Mouse (Mus musculus): ENCODE results near the gene Nxph4. TPM values are rescaled to one million over a fixed set of nuclear protein-coding genes. Genes with fewer than 3 reads are reported as not detected.

Nxph4 gene
- polyA plus RNA-seq, 2 experiments, result 7.2 to 17.5 TPM

DNA sequence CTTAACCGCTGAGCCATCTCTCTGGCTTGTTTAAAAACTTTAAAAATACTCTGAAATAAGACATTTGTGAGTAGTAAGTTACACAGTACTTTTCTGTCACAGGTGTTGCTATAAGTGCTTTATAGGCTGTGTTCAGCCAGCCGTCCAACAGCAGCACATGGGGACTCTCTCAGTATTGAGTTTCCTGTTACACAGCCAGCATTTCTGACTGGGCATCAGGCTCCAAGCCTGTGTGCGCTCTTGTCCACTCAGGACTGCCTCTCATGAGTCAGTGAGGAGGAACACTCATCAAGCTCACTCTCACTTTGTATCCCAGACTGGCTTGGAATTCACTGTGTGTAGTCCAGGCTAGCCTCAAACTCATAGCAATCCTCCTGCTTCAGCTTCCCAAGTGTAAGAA, 38.2 kb downstream of the Nxph4 start:
- no peak overlapping the region for H3K27ac ChIP-seq (replicated peaks; ENCODE audit: low read depth, low read length)
- no peak overlapping the region for H3K4me2 ChIP-seq (replicated peaks; ENCODE audit: low read depth, low read length, severe bottlenecking)
- 83% methylated on average over 3 of the region's 3 CpGs for WGBS
- H3K9me3 ChIP-seq (ENCODE audit: control insufficient read depth, low read length), result no peaks in the 10 kb centered on the region
- peaks cover 83% of the 10 kb centered on the region for H3K36me3 ChIP-seq (ENCODE audit: control insufficient read depth, insufficient read depth, low read length)
- no peak for TF ChIP-seq POLR2A (IDR thresholded peaks at IDR 0.05; ENCODE audit: borderline replicate concordance, extremely low read depth, insufficient read depth, insufficient read length)
- no peak overlapping the region for H3K4me3 ChIP-seq (replicated peaks; ENCODE audit: low read length)
- DNase-seq (ENCODE audit: low spot score) (no peak), ATAC-seq (ENCODE audit: low FRiP score, low read depth) (no peak)
- no peaks in the 10 kb centered on the region for H3K27me3 ChIP-seq (ENCODE audit: control insufficient read depth, insufficient read depth, low read length)
- no peaks in the 10 kb centered on the region for H3K4me1 ChIP-seq (ENCODE audit: control insufficient read depth, insufficient read depth, low read length)
- no peak overlapping the region for H3K9ac ChIP-seq (ENCODE audit: low read depth, low read length, severe bottlenecking)

DNA sequence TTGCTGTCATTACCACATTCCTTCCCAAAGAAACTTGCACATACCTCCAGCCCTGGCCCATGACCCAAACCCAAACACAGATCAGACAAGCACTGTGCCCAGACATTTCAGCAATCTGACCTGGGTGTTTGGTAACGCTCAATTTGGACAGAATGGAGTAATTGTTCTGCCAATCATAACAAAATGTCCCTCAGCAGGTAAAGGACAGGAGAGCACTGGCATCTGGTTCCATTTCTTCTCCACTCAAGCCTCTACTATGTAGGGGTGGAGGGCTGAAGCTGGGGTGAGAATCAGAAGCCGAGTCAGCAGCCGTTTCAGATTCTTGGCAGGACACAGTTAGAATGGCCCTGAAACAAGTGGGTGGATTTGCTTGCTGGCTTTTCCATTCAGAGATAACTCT, 42.2 kb downstream of the Nxph4 start:
- 85% methylated on average over 3 of the region's 3 CpGs for WGBS
- H3K9ac ChIP-seq (ENCODE audit: low read depth, low read length, severe bottlenecking), result no peak overlapping the region
- no peaks in the 10 kb centered on the region for H3K27me3 ChIP-seq (ENCODE audit: control insufficient read depth, insufficient read depth, low read length)
- no peak overlapping the region for H3K4me2 ChIP-seq (replicated peaks; ENCODE audit: low read depth, low read length, severe bottlenecking)
- ATAC-seq (ENCODE audit: low FRiP score, low read depth) (no peak), DNase-seq (ENCODE audit: low spot score) (no peak)
- H3K4me1 ChIP-seq (ENCODE audit: control insufficient read depth, insufficient read depth, low read length), result no peaks in the 10 kb centered on the region
- H3K4me3 ChIP-seq (replicated peaks; ENCODE audit: low read length), result no peak overlapping the region
- H3K27ac ChIP-seq (replicated peaks; ENCODE audit: low read depth, low read length), result no peak overlapping the region
- peaks cover 91% of the 10 kb centered on the region for H3K36me3 ChIP-seq (ENCODE audit: control insufficient read depth, insufficient read depth, low read length)
- H3K9me3 ChIP-seq (ENCODE audit: control insufficient read depth, low read length), result no peaks in the 10 kb centered on the region
- TF ChIP-seq POLR2A (IDR thresholded peaks at IDR 0.05; ENCODE audit: borderline replicate concordance, extremely low read depth, insufficient read depth, insufficient read length), result no peak

DNA sequence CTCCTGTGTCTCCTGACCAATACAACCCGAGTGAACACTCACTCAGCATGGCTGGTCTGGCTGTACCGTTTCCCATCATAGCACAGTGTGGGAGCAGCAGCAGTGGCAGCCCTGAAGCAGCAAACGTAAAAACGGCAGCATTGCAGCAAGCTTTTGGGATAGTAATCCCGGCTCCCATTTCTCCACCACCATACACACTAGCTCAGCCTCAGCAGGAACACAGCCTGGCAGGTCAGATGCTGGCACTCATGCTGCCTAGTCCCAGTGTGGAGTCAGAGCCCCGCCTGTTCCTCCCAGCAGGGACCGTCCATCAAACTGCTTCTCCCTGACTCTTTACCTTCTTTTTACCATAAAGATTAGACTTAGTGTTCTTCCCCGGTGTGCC, 43.2 kb downstream of the Nxph4 start:
- DNase-seq (ENCODE audit: low spot score) (no peak), ATAC-seq (ENCODE audit: low FRiP score, low read depth) (no peak)
- Histone ChIP-seq H3K4me2 (replicated peaks; ENCODE audit: low read depth, low read length, severe bottlenecking) (no peak overlapping the region), H3K4me3 (replicated peaks; ENCODE audit: low read length) (no peak overlapping the region), H3K9ac (ENCODE audit: low read depth, low read length, severe bottlenecking) (no peak overlapping the region), H3K27me3 (ENCODE audit: control insufficient read depth, insufficient read depth, low read length) (no peaks in the 10 kb centered on the region), H3K36me3 (ENCODE audit: control insufficient read depth, insufficient read depth, low read length) (peaks cover 86% of the 10 kb centered on the region), H3K4me1 (ENCODE audit: control insufficient read depth, insufficient read depth, low read length) (no peaks in the 10 kb centered on the region), H3K27ac (replicated peaks; ENCODE audit: low read depth, low read length) (no peak overlapping the region), H3K9me3 (ENCODE audit: control insufficient read depth, low read length) (no peaks in the 10 kb centered on the region)
- 84% methylated on average over 8 of the region's 8 CpGs for WGBS
- no peak for TF ChIP-seq POLR2A (IDR thresholded peaks at IDR 0.05; ENCODE audit: borderline replicate concordance, extremely low read depth, insufficient read depth, insufficient read length)

DNA sequence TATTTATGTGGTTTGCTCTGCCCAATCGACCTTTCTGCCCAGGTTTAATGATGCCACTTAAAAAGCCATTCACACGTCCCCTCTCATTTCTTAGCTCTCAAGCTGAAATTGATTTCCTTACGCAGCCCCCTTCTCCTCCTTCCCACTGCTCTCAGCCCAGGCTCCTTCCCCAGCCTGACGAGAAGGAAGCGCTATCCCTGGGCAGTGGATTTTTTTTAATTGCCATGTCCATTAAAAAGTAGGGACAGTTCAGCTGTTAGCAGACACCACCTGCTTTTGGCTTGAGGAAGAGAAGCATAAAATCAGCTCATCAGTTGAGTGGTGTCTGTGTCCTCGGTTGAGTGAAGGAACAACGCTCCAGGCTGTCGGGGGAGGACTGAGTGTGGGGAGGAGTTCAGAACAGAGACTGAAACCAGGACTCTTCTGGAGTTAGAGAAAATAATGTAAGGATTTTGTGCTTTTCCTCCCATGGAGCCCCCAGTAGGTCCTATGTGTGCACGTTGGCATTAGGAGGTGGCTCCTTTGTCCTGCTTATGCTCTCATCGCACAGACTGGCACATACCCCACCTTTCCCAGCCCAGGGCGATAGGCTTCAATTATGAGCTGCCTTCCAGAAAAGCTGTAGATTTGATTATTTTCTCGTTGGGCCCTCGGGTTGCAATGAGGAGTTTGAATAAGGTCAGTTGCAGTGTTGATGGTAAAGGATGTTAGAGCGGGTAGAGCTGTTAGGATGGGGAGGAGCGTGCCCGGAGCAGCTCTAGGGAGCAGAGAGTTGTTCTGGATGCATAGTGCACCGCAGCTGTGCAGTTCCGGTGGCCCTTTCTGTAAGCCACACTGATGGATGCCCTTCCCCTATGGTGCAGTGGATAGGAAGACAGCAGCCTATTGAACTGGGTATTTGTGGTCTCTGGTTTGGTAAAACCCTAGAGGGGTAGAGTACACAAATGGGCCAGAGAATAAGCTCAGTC, 43.9 kb downstream of the Nxph4 start:
- H3K9ac ChIP-seq (ENCODE audit: low read depth, low read length, severe bottlenecking), result no peak overlapping the region
- peaks cover 84% of the 10 kb centered on the region for H3K36me3 ChIP-seq (ENCODE audit: control insufficient read depth, insufficient read depth, low read length)
- H3K27me3 ChIP-seq (ENCODE audit: control insufficient read depth, insufficient read depth, low read length), result no peaks in the 10 kb centered on the region
- TF ChIP-seq POLR2A (IDR thresholded peaks at IDR 0.05; ENCODE audit: borderline replicate concordance, extremely low read depth, insufficient read depth, insufficient read length), result no peak
- ATAC-seq (ENCODE audit: low FRiP score, low read depth) (no peak), DNase-seq (ENCODE audit: low spot score) (no peak)
- no peak overlapping the region for H3K27ac ChIP-seq (replicated peaks; ENCODE audit: low read depth, low read length)
- H3K4me2 ChIP-seq (replicated peaks; ENCODE audit: low read depth, low read length, severe bottlenecking), result no peak overlapping the region
- H3K9me3 ChIP-seq (ENCODE audit: control insufficient read depth, low read length), result no peaks in the 10 kb centered on the region
- no peaks in the 10 kb centered on the region for H3K4me1 ChIP-seq (ENCODE audit: control insufficient read depth, insufficient read depth, low read length)
- no peak overlapping the region for H3K4me3 ChIP-seq (replicated peaks; ENCODE audit: low read length)
- 72% methylated on average over 18 of the region's 18 CpGs for WGBS

DNA sequence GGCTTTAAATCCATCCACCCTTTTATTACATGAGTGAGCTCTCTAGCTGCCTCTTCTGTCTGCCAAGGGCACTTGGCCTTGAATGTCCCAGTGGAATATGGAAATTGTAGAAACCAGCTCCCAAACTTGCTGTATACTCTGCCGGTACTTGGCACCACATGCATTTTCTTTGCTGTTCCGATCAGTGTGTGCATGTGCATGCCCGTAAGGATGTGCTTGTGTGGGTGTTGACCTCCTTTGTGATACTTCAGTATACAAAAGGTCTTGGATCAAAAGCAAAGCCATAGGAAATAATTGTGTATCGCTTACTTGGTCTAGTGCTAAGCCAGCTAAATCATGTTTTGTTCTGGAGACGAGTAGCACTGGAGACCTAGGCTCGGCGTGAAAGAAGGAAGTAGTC, 45.5 kb downstream of the Nxph4 start:
- peaks cover 84% of the 10 kb centered on the region for H3K36me3 ChIP-seq (ENCODE audit: control insufficient read depth, insufficient read depth, low read length)
- no peak overlapping the region for H3K4me2 ChIP-seq (replicated peaks; ENCODE audit: low read depth, low read length, severe bottlenecking)
- TF ChIP-seq POLR2A (IDR thresholded peaks at IDR 0.05; ENCODE audit: borderline replicate concordance, extremely low read depth, insufficient read depth, insufficient read length), result no peak
- 85% methylated on average over 7 of the region's 7 CpGs for WGBS
- ATAC-seq (ENCODE audit: low FRiP score, low read depth) (no peak), DNase-seq (ENCODE audit: low spot score) (no peak)
- no peak overlapping the region for H3K9ac ChIP-seq (ENCODE audit: low read depth, low read length, severe bottlenecking)
- H3K27me3 ChIP-seq (ENCODE audit: control insufficient read depth, insufficient read depth, low read length), result no peaks in the 10 kb centered on the region
- no peak overlapping the region for H3K27ac ChIP-seq (replicated peaks; ENCODE audit: low read depth, low read length)
- H3K4me3 ChIP-seq (replicated peaks; ENCODE audit: low read length), result no peak overlapping the region
- no peaks in the 10 kb centered on the region for H3K4me1 ChIP-seq (ENCODE audit: control insufficient read depth, insufficient read depth, low read length)
- H3K9me3 ChIP-seq (ENCODE audit: control insufficient read depth, low read length), result no peaks in the 10 kb centered on the region
